Mouse (Mus musculus) fat pad, adult 2 months (tissue): ENCODE measurements at regions not wholly inside any gene's neighbourhood (a gene's known extent, or its start where the extent isn't known, plus 50 kb on each side); places are given as distances from the start of the nearest gene placed in this dataset.
A peak's percentile ranks its signal among the peaks of the same experiment; 100 is the strongest.

Experiments used
- DNase-seq: peaks from one replicate; pipeline ENCODE4 v3.0.0-alpha.2; 2011; ENCODE audit warnings: low read depth, low spot score; ENCODE audit errors: extremely low read depth

GRCm38 (mm10) chr13:107835756-107836385 lies 208.4 kb upstream of the Smim15 start:
- DNase-seq = no peak

DNA sequence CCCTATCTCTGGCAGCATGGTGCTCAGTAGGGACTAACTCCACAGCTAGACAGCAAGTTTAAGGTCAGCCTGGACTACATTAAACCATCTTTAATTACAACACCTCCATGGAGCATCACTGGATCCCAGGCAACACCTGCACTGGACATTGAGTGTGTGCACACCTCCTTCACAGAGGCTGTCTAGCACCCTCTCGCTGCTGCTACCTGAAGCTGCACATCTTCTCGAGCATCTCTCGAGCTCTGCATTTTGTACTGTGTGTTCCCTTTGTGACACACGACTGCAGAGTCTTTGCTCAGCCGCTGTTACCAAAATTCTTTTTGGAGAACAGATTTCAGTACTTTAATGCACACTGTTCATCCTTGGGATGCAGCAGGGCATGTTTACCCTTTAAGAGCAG lies 212.2 kb upstream of the Smim15 start:
- DNase-seq = no peak

GRCm38 (mm10) chr13:107831221-107831681 lies 213.0 kb upstream of the Smim15 start:
- DNase-seq = peak; percentile 63

GRCm38 (mm10) chr13:107830281-107830680 lies 214.0 kb upstream of the Smim15 start:
- DNase-seq = no peak

- no peak for DNase-seq
These were observed 214.4 kb upstream of the Smim15 start for GRCm38 (mm10) chr13:107829861-107830260.

DNA sequence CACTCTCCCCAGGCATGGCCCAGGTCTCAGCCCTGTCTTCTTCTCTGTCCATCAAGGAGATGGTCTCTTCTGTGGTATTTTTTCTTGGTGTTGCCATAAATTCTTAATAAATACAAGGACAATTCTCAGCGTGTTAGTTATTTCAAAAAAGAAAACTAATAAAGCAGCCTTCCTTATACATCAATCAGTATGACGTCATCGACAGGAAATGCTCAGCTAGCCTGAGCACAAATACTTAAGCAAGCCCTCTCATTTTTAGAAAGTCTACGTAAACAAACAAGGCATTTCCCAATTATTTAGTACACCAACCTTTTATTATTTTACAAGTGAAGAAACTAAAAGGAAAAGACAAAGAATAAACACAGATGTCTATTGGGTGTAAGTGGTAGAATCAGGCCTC lies 218.6 kb upstream of the Smim15 start:
- DNase-seq = no peak

DNA sequence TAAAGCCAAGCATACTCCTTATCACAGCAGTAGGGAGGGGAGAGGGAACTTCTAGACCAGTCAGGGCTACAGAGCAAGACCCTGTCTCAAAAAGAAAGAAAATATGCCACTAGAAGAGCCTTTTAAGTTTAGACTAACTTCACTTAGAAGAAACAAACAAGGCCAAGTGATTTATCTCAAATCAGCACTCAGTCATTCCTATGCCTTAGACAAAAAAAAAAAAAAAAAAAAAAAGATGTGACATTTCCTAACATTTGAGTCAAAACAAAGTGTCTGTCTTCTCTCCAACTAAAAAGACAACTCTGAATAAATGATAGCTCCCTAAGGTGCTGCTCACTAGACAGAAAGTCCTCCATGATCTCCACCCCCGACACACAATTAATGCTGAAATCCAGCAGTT lies 220.9 kb upstream of the Smim15 start:
- no peak for DNase-seq

- DNase-seq = no peak
These were observed 222.0 kb upstream of the Smim15 start for GRCm38 (mm10) chr13:107822198-107822597.

GRCm38 (mm10) chr13:107813562-107814161 lies 230.6 kb upstream of the Smim15 start:
- DNase-seq = no peak

- DNase-seq = no peak
These were observed 232.2 kb upstream of the Smim15 start for GRCm38 (mm10) chr13:107812014-107812413.

GRCm38 (mm10) chr13:107810802-107811192 lies 233.4 kb upstream of the Smim15 start:
- no peak for DNase-seq

DNA sequence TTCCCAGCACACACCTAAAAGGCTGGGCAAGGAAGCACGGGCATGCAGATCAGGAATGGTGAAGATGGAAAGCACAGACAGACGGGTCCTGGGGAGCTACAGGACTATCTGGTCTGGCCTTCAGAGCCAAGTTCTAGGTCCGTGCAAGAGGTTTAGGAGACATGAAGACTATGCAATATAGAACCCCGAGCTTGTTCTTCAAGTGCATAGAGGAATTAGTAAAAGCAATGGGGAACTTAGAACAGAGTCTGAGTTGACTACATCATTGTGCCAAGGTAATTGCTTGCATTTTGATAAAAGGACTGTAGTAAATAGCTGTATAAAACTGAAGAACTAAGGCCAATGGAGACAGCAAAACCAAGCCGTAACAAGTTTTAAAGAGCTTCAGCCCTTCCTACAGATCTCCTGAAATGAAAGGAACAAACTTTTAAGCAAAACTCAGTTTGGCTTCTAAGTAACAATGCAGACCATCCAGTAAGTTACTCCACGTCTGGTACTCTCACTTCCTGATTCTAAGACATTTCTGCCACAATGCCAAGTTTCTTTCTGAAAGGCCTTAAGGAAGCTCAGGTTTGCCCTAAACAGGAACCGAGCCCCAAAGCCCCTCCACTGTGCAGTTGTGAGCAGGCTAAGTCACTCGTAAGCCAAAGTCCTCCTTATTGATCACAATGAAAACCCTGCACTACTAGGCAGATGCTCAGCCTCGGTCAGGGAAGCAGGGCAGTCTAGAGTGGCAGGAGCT lies 234.0 kb upstream of the Smim15 start:
- no peak for DNase-seq

- DNase-seq = no peak
These were observed 235.3 kb upstream of the Smim15 start for GRCm38 (mm10) chr13:107808961-107809360.

- no peak for DNase-seq
These were observed 239.8 kb upstream of the Smim15 start for GRCm38 (mm10) chr13:107804418-107804817.

GRCm38 (mm10) chr13:107799199-107799945 lies 244.9 kb upstream of the Smim15 start:
- no peak for DNase-seq

GRCm38 (mm10) chr13:107798144-107798543 lies 246.1 kb upstream of the Smim15 start:
- no peak for DNase-seq

- DNase-seq = no peak
These were observed 248.7 kb upstream of the Smim15 start for GRCm38 (mm10) chr13:107795516-107795915.

GRCm38 (mm10) chr13:107791770-107792169 lies 252.5 kb upstream of the Smim15 start:
- DNase-seq = no peak

DNA sequence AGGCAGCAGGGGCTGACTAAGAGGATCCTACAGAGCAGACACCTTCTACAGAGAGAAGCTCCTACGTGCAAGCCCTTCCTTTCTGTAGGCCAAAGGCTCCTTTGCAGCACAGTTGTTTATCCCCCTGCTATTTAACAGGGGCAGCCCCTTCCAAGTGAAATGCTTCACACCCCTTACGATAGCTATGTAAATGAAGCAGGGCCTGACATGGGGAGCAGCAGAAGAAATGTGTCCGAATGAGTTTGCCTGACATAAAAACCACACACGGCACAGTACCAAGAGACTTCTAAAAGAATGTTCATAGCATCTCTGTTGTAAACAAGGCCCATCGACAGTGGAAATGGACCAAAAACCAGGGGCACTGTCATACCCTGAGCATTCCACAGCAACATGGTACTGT lies 259.3 kb upstream of the Smim15 start:
- DNase-seq = no peak

DNA sequence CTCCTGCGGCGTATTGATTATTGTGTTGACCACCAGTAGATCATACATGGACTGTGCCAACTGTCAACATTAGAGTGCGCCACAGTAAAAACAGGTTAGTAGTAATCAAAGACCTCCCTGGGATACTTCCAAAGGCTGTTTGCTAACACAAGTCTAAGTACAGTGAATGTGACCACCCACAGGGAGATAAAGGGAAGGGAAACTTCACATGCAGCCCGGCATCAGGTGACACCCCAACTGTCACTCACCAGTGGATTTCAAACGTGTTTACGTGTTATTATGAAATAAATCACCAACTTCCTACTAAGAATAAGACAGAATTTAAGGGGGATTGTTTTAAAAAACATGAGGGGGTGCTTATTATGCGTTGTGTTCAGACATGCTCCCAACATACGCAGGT lies 262.5 kb upstream of the Smim15 start:
- DNase-seq = no peak

DNA sequence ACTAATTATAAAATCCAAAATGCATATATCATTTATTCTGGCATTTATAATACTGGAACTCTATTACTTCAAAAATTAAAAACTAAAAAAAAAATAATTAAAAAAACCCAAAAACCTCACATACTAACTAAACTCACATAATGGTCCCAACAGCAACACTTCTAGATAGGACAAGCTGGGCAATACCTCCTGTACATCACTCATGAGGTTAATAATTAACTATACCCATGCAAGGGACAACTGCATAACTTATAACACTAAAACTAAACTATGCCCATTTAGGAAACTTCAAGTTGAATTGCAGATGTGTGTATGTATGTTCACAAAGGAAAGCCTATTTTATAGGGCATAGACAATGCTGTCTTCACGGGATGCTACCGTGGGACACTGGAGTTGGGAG lies 263.0 kb upstream of the Smim15 start:
- DNase-seq = no peak
